Mouse (Mus musculus): Measurements from ENCODE around the gene Pcbd2.

DNA sequence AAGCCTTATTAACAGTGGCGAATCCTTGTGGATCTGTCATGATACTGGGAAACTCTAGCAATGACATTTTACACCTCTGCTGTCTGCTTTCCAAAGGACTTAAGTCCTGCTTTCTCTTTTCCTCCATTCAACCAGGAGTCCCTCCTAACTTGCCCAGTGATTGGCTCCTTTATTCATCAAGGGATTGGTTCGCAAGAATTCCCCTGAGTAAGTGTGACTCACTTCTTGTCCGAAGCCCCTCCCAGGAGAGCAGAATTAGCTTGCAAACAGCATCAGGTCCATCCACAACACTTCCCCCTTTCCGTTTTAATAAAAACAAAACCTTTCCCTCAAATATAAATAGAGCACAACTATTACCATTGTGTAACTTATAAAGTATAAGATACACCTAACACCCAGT, 22.9 kb upstream of the Pcbd2 start:
- TF ChIP-seq MAFK (IDR thresholded peaks at IDR 0.05; ENCODE audit: insufficient read depth, low read depth, low read length) (no peak), HCFC1 (IDR thresholded peaks at IDR 0.05; ENCODE audit: borderline replicate concordance, insufficient read depth, low read length) (no peak), ZNF384 (IDR thresholded peaks at IDR 0.05; ENCODE audit: low read depth, low read length) (no peak), CHD2 (IDR thresholded peaks at IDR 0.05; ENCODE audit: low read depth, low read length) (no peak)

All from ES-E14 (cell line).